Mouse (Mus musculus) layer of hippocampus, postnatal 10 days (tissue): ENCODE results near the gene Fam216b. TPM values are rescaled to one million over a fixed set of nuclear protein-coding genes. Genes with fewer than 3 reads are reported as not detected.

ENCODE experiments used
- DNase-seq, 2 experiments: peaks; one replicate each; pipeline ENCODE4 v3.0.0; 2021; ENCODE audit warnings: low spot score in 2 of 2
- long read RNA-seq: library from polyadenylated mRNA; stranded (forward); transcript quantifications from one replicate; pipeline ENCODE4 v2.0.0, GENCODE M21; 2023
- total RNA-seq, 2 experiments: library from RNA; stranded (reverse); gene quantifications; 2 replicates each; pipeline ENCODE4 v1.2.3; 2021

The Fam216b gene
- 1 to 10 TPM; 2.0 TPM for total RNA-seq
- long read RNA-seq, partial matches to known transcripts = 0 of 2 reads
- long read RNA-seq, other reads (novel, unspliced or antisense) = 1 of 2 reads

- DNase-seq = no peak
Observed at GRCm38 (mm10) chr14:78088907-78089306, at the start of gene Fam216b. Gene Fam216b (minus strand): TSS chr14:78089007.

GRCm38 (mm10) chr14:78132368-78133052 is 43.7 kb upstream of the Fam216b start:
- DNase-seq = peak in 1 of 2 experiments; percentile 26

GRCm38 (mm10) chr14:78126670-78127069 is 37.9 kb upstream of the Fam216b start:
- DNase-seq = no peak

GRCm38 (mm10) chr14:78120286-78120685 is 31.5 kb upstream of the Fam216b start:
- no peak for DNase-seq

- no peak for DNase-seq
Observed at GRCm38 (mm10) chr14:78119449-78120200, 30.8 kb upstream of the Fam216b start.

GRCm38 (mm10) chr14:78117671-78118070 is 28.9 kb upstream of the Fam216b start:
- DNase-seq = no peak

GRCm38 (mm10) chr14:78117268-78117667 is 28.5 kb upstream of the Fam216b start:
- DNase-seq = no peak

GRCm38 (mm10) chr14:78112466-78112865 is 23.7 kb upstream of the Fam216b start:
- DNase-seq = no peak

GRCm38 (mm10) chr14:78110871-78111270 is 22.1 kb upstream of the Fam216b start:
- DNase-seq = no peak

- no peak for DNase-seq
Observed at GRCm38 (mm10) chr14:78109419-78109818, 20.6 kb upstream of the Fam216b start.

GRCm38 (mm10) chr14:78108388-78108787 is 19.6 kb upstream of the Fam216b start:
- no peak for DNase-seq

- no peak for DNase-seq
Observed at GRCm38 (mm10) chr14:78089591-78089990, 784 bp upstream of the Fam216b start.

GRCm38 (mm10) chr14:78083465-78083864 is 5.3 kb downstream of the Fam216b start:
- DNase-seq = no peak

GRCm38 (mm10) chr14:78077508-78077907 is 11.3 kb downstream of the Fam216b start:
- no peak for DNase-seq

GRCm38 (mm10) chr14:78065938-78066710 is 22.7 kb downstream of the Fam216b start:
- no peak for DNase-seq

GRCm38 (mm10) chr14:78062484-78062883 is 26.3 kb downstream of the Fam216b start:
- no peak for DNase-seq

- no peak for DNase-seq
Observed at GRCm38 (mm10) chr14:78060609-78060951, 28.2 kb downstream of the Fam216b start.

- no peak for DNase-seq
Observed at GRCm38 (mm10) chr14:78059878-78060608, 28.8 kb downstream of the Fam216b start.

GRCm38 (mm10) chr14:78057362-78057761 is 31.4 kb downstream of the Fam216b start:
- DNase-seq = no peak

- no peak for DNase-seq
Observed at GRCm38 (mm10) chr14:78056371-78056770, 32.4 kb downstream of the Fam216b start.

- no peak for DNase-seq
Observed at GRCm38 (mm10) chr14:78048674-78049073, 40.1 kb downstream of the Fam216b start.
